Mouse (Mus musculus): ENCODE results near the gene Pald1. TPM values are rescaled to one million over a fixed set of nuclear protein-coding genes. Genes with fewer than 3 reads are reported as not detected.

The Pald1 gene
- polyA plus RNA-seq, 1 experiment from 2014 or later = 13.2 TPM

GRCm38 (mm10) chr10:61400407-61400806 lies 17.1 kb upstream of the Pald1 start:
- no peak overlapping the region for H3K4me3 ChIP-seq
- no peak overlapping the region for H3K27ac ChIP-seq
- no peak overlapping the region for H3K4me2 ChIP-seq
- peaks cover 2% of the 10 kb centered on the region; the same call in 1 of the 2 replicates for H3K27me3 ChIP-seq
- no peaks in the 10 kb centered on the region for H3K9me3 ChIP-seq (replicated peaks)
- no peaks in the 10 kb centered on the region for H3K36me3 ChIP-seq (ENCODE audit: poor library complexity, severe bottlenecking)
- no peaks in the 10 kb centered on the region for H3K4me1 ChIP-seq
- H3K9ac ChIP-seq = no peak overlapping the region
- ATAC-seq = no peak
- whole genome bisulfite sequencing = 78% methylated on average over 5 of the region's 5 CpGs

DNA sequence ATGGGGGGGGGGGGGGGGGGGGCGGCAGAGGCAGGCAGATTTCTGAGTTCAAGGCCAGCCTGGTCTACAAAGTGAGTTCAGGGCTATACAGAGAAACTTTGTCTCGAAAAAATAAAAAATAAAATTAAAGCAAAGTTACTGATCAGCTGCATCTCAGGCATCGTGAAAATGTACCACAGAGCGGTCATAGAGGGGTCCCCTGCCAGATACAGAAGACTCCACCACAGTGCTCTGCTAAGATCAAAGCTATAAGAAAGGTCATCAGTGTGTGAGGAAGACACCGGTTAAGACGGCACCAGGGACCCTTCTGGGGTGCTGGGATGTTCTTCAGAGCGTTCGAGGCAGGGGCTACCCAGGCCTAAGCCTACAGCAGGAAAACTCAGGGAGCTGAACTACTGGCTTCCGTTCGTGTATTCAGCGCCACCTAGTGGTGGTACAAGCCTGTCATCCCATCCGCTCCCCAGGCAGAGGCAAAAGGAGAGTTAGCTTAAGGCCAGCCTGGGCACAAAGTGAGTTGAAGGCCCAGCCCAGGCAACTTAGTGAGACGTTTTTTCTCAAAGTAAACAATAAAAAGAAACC lies 15.9 kb upstream of the Pald1 start:
- peak; percentile 69 for ATAC-seq
- Histone ChIP-seq H3K4me1 (no peaks in the 10 kb centered on the region), H3K9ac (no peak overlapping the region), H3K4me2 (no peak overlapping the region), H3K27ac (no peak overlapping the region), H3K36me3 (ENCODE audit: poor library complexity, severe bottlenecking) (no peaks in the 10 kb centered on the region), H3K9me3 (replicated peaks) (no peaks in the 10 kb centered on the region), H3K27me3 (no peaks in the 10 kb centered on the region), H3K4me3 (no peak overlapping the region)
- WGBS = 23% methylated on average over 13 of the region's 13 CpGs

- Histone ChIP-seq H3K27ac (no peak overlapping the region), H3K9ac (no peak overlapping the region), H3K4me3 (no peak overlapping the region), H3K9me3 (replicated peaks) (no peaks in the 10 kb centered on the region), H3K4me1 (no peaks in the 10 kb centered on the region), H3K27me3 (no peaks in the 10 kb centered on the region), H3K4me2 (no peak overlapping the region), H3K36me3 (ENCODE audit: poor library complexity, severe bottlenecking) (no peaks in the 10 kb centered on the region)
- ATAC-seq = no peak
- WGBS = 62% methylated on average over 3 of the region's 3 CpGs
These were observed 14.8 kb upstream of the Pald1 start for GRCm38 (mm10) chr10:61398125-61398524.

GRCm38 (mm10) chr10:61394476-61395136 lies 11.3 kb upstream of the Pald1 start:
- no peaks in the 10 kb centered on the region for H3K36me3 ChIP-seq (ENCODE audit: poor library complexity, severe bottlenecking)
- no peaks in the 10 kb centered on the region for H3K4me1 ChIP-seq
- no peak overlapping the region for H3K4me3 ChIP-seq
- no peaks in the 10 kb centered on the region for H3K27me3 ChIP-seq
- no peak for ATAC-seq
- no peak overlapping the region for H3K27ac ChIP-seq
- 15% methylated on average over 9 of the region's 9 CpGs for WGBS
- no peak overlapping the region for H3K4me2 ChIP-seq
- H3K9me3 ChIP-seq (replicated peaks) = no peaks in the 10 kb centered on the region
- H3K9ac ChIP-seq = no peak overlapping the region

DNA sequence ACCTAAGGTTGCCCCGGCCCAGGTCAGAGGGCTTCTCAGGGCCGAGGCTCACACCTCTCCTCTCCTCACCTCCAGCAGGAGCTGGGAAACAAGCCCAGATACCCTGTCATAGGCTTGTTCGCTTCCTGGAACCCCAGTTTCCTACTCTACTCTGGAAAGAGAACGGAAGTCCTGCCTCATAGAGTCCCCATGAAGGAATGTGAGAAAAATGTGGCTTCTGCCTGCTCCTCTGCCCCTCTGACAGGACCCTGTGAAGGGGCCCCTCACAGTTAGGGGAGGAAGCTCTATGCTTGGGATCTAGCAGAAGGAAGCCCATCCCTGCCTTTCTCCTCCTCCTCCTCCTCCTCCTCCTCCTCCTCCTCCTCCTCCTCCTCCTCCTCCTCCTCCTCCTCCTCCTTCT lies 9.3 kb upstream of the Pald1 start:
- no peaks in the 10 kb centered on the region for H3K27me3 ChIP-seq
- ATAC-seq = no peak
- H3K9me3 ChIP-seq (replicated peaks) = no peaks in the 10 kb centered on the region
- no peak overlapping the region for H3K9ac ChIP-seq
- H3K4me3 ChIP-seq = no peak overlapping the region
- no peaks in the 10 kb centered on the region for H3K36me3 ChIP-seq (ENCODE audit: poor library complexity, severe bottlenecking)
- 71% methylated on average over 4 of the region's 4 CpGs for WGBS
- H3K4me1 ChIP-seq = no peaks in the 10 kb centered on the region
- no peak overlapping the region for H3K4me2 ChIP-seq
- no peak overlapping the region for H3K27ac ChIP-seq

DNA sequence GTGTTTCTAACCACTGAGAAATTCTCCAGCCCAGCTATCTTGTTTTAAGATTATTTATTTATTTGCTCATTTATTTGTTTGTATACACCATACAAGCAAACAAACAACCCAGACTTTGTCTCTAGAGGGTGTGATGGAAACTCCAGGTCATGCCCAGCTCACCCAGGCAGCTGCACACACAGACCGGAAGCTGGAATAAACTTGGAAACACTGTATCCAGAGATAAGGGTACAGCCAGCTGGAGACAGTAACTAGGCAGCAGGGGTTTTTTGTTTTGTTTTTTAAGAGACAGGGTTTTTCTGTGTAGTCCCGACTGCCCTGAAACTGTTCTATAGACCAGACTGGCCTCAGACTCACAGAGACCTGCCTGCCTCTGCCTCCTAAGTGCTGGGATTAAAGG lies 6.8 kb upstream of the Pald1 start:
- Histone ChIP-seq H3K9me3 (replicated peaks) (no peaks in the 10 kb centered on the region), H3K4me2 (no peak overlapping the region), H3K27ac (no peak overlapping the region), H3K4me3 (no peak overlapping the region), H3K9ac (no peak overlapping the region), H3K36me3 (ENCODE audit: poor library complexity, severe bottlenecking) (no peaks in the 10 kb centered on the region), H3K4me1 (no peaks in the 10 kb centered on the region), H3K27me3 (no peaks in the 10 kb centered on the region)
- WGBS = 72% methylated on average over 2 of the region's 2 CpGs
- ATAC-seq = no peak

- 42% methylated on average over 5 of the region's 5 CpGs for WGBS
- H3K4me3 ChIP-seq = no peak overlapping the region
- no peaks in the 10 kb centered on the region for H3K36me3 ChIP-seq (ENCODE audit: poor library complexity, severe bottlenecking)
- no peaks in the 10 kb centered on the region for H3K9me3 ChIP-seq (replicated peaks)
- H3K9ac ChIP-seq = no peak overlapping the region
- peaks cover 3% of the 10 kb centered on the region for H3K4me1 ChIP-seq
- H3K27ac ChIP-seq = no peak overlapping the region
- no peak for ATAC-seq
- H3K27me3 ChIP-seq = 0 out of 2 replicates have a peak, but pooled peaks cover 3% of the 10 kb centered on the region
- H3K4me2 ChIP-seq = no peak overlapping the region
These were observed 5.7 kb upstream of the Pald1 start for GRCm38 (mm10) chr10:61389020-61389419.

GRCm38 (mm10) chr10:61386284-61386683 lies 3.0 kb upstream of the Pald1 start:
- peaks cover 10% of the 10 kb centered on the region; the same call in 1 of the 2 replicates for H3K27me3 ChIP-seq
- H3K9me3 ChIP-seq (replicated peaks) = no peaks in the 10 kb centered on the region
- no peaks in the 10 kb centered on the region for H3K36me3 ChIP-seq (ENCODE audit: poor library complexity, severe bottlenecking)
- H3K4me1 ChIP-seq = peaks cover 23% of the 10 kb centered on the region
- ATAC-seq = no peak
- 81% methylated on average over 6 of the region's 6 CpGs for WGBS
- H3K27ac ChIP-seq = no peak overlapping the region
- no peak overlapping the region for H3K4me2 ChIP-seq
- H3K4me3 ChIP-seq = no peak overlapping the region
- no peak overlapping the region for H3K9ac ChIP-seq

DNA sequence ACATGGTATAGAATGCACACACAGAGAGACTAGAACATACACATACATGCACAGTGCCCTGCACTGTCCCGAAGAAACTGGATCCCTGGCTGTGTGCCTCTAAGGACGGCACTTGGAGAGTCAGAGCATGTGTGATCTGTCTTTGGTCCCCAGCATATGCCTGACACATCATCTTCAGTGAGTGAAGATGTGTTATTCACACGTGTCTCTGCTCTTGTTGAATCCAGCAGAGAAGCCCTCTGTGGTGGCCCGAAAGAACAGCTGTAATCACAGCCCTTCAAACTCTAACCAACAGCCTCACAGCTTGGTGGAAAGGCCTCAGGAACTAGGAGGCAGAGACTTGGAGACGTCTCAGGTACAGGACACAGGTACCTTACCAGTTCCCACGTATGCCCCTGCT lies 1.8 kb upstream of the Pald1 start:
- no peak overlapping the region for H3K4me3 ChIP-seq
- peaks cover 33% of the 10 kb centered on the region for H3K4me1 ChIP-seq
- H3K27ac ChIP-seq = no peak overlapping the region
- ATAC-seq = no peak
- H3K9me3 ChIP-seq (replicated peaks) = no peaks in the 10 kb centered on the region
- 79% methylated on average over 6 of the region's 6 CpGs for WGBS
- peaks cover 13% of the 10 kb centered on the region for H3K27me3 ChIP-seq
- H3K36me3 ChIP-seq (ENCODE audit: poor library complexity, severe bottlenecking) = no peaks in the 10 kb centered on the region
- H3K4me2 ChIP-seq = no peak overlapping the region
- no peak overlapping the region for H3K9ac ChIP-seq

DNA sequence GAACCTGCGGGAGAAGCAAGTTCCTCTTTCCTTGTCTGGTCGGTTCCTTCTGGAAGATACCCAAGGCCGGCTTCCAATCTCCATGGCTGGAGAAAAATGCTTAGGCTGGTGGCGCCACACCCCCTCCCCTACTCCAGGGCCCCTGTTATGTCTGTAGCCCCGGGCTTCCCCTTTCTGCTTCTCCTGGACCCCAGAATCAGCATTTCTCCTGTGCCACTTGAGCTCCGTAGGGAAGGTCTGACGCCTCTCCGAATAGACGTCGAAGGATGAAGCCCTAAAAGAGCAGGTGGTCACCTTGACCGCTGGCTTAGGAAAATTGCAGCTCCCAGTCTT lies 351 bp upstream of the Pald1 start:
- peaks cover 13% of the 10 kb centered on the region for H3K27me3 ChIP-seq
- no peaks in the 10 kb centered on the region for H3K9me3 ChIP-seq (replicated peaks)
- ATAC-seq = no peak; the same call in 1 of the 2 replicates
- H3K36me3 ChIP-seq (ENCODE audit: poor library complexity, severe bottlenecking) = no peaks in the 10 kb centered on the region
- H3K4me2 ChIP-seq = peak overlapping the region; percentile 77
- H3K9ac ChIP-seq = peak overlapping the region; percentile 72
- peak overlapping the region; percentile 59 for H3K4me3 ChIP-seq
- peaks cover 36% of the 10 kb centered on the region for H3K4me1 ChIP-seq
- H3K27ac ChIP-seq = 0 out of 2 replicates have a peak overlapping the region, but pooled peaks have one; percentile 10
- 1% methylated on average over 11 of the region's 11 CpGs for WGBS

- ATAC-seq = no peak
- no peaks in the 10 kb centered on the region for H3K36me3 ChIP-seq (ENCODE audit: poor library complexity, severe bottlenecking)
- peak overlapping the region; percentile 23; the same call in 1 of the 2 replicates for H3K9ac ChIP-seq
- peak overlapping the region; percentile 77 for H3K4me2 ChIP-seq
- peaks cover 13% of the 10 kb centered on the region for H3K27me3 ChIP-seq
- H3K9me3 ChIP-seq (replicated peaks) = no peaks in the 10 kb centered on the region
- peak overlapping the region; percentile 59 for H3K4me3 ChIP-seq
- no peak overlapping the region for H3K27ac ChIP-seq
- 0% methylated on average over 8 of the region's 8 CpGs for WGBS
- H3K4me1 ChIP-seq = peaks cover 36% of the 10 kb centered on the region
These were observed 1.0 kb downstream of the Pald1 start for GRCm38 (mm10) chr10:61382281-61382731.

DNA sequence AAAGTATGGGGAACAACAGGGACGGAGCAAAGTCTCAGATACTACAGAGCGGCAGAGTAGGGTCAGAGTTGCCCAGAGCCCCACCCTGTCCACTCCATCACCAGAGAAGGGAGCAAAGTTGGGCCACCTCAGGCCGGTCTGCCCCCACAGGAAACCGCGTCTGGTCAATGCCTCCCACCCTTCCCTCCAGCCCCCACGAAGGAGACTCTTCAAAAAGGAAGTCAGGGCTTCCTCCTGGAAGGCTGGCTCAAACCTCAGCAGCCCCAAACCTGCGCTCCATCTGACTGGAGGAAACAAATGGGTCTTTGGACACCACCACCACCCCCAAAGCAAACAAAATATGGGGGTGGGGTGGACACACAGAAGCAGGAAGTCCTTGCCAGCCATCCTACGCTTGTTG lies 1.5 kb downstream of the Pald1 start:
- Histone ChIP-seq H3K4me3 (peak overlapping the region; percentile 59), H3K9me3 (replicated peaks) (no peaks in the 10 kb centered on the region), H3K4me2 (peak overlapping the region; percentile 77), H3K4me1 (peaks cover 36% of the 10 kb centered on the region), H3K9ac (peak overlapping the region; percentile 23; the same call in 1 of the 2 replicates), H3K27me3 (peaks cover 13% of the 10 kb centered on the region), H3K36me3 (ENCODE audit: poor library complexity, severe bottlenecking) (no peaks in the 10 kb centered on the region), H3K27ac (no peak overlapping the region)
- ATAC-seq = no peak
- WGBS = 17% methylated on average over 8 of the region's 8 CpGs

All from forebrain, embryonic 13.5 days (tissue).